Mouse (Mus musculus) bone marrow macrophage, adult 2 months (primary cell): ENCODE data around the gene Rgs10.

Experiments used
- CTCF ChIP-seq: IDR thresholded peaks from 2 replicates; pipeline ENCODE4 v1.5.1; 2012; ENCODE audit warnings: low read depth, mild to moderate bottlenecking, low read length, moderate library complexity
- POLR2A ChIP-seq: IDR thresholded peaks from 2 replicates; pipeline ENCODE4 v1.6.1; 2012; ENCODE audit warnings: mild to moderate bottlenecking, low read depth, low read length, borderline replicate concordance

GRCm38 (mm10) chr7:128332896-128333295, 85.7 kb downstream of the Rgs10 start:
- TF ChIP-seq POLR2A (no peak), CTCF (no peak)
